Mouse (Mus musculus) induced T-regulatory cell, adult 2 months (primary cell): ENCODE measurements around the gene Mfap2.

Source experiments
- DNase-seq: peaks from one replicate; pipeline ENCODE4 v3.0.0-alpha.2; 2012; ENCODE audit warnings: low read depth

Mfap2 gene

DNA sequence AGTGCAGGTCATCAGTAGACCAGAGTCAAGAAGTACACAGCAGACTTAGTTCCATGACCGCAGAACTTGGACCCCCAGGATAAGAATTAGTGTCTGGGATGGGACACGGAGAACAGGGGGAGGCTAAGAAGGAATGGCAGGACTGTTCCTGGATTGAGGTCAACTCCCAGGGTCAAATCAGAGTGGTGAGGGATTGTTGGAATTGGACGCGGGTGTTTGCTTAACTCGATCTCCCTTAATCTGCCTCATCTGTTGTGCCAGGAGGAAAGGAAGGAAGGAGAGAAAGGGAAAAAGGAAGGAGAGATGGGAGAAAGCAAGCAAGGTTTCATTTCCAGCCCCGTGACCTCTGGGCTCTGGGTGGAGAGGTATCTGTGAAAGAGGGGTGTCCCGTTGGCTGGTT, at the start of gene Mfap2:
Mfap2 (plus strand) TSS at position 301 of the 400 bp plus-strand sequence.
- no peak for DNase-seq

GRCm38 (mm10) chr4:140960781-140961466, 49.3 kb upstream of the Mfap2 start, which contains the start of gene Sdhb:
Gene Sdhb (plus strand): TSS chr4:140961203.
- DNase-seq: peak; percentile 97

DNA sequence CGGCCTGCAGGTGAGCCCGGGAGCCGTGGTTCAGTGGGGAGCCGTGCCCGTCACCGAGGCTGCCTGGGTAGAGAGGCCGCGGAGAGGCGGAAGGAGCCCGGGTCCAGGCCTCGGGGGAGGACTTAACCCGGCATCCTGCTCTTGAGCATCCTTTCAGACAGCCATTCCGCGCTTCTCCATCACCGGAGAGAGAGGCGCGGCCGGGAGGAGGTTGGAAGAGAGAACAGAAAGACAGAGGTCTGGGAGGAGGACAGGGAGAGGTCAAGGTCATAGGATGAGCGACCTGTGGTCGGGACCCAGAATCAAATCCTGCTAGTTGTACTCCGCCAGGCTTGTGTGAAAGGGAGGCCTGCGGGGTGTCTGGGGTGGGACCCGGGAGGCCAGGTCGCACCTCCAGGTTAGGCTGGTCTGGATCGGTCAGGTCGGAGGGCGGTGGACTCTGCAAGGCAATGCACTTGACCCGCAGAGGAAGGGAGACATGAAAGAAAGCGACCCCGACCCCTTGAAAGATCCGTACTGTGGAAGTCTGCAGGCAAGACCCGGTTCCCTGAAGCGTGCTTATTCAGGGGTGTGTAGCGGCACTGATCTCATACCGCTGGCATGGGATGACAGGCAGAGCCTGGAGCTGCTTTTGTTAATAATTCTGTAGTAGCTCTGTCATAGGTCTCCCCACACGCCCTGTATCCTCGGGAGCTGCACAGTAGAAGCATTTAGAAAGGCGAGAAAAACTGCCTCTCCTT, 48.6 kb upstream of the Mfap2 start:
- no peak for DNase-seq

- DNase-seq: no peak
These were observed 47.9 kb upstream of the Mfap2 start for GRCm38 (mm10) chr4:140962207-140962909.

- peak; percentile 50 for DNase-seq
These were observed 47.3 kb upstream of the Mfap2 start for GRCm38 (mm10) chr4:140962950-140963349.

- peak; percentile 28 for DNase-seq
These were observed 46.1 kb upstream of the Mfap2 start for GRCm38 (mm10) chr4:140963941-140964597.

GRCm38 (mm10) chr4:140964620-140965019, 45.6 kb upstream of the Mfap2 start:
- DNase-seq: peak; percentile 91

GRCm38 (mm10) chr4:140967386-140968159, 42.6 kb upstream of the Mfap2 start:
- DNase-seq: no peak

DNA sequence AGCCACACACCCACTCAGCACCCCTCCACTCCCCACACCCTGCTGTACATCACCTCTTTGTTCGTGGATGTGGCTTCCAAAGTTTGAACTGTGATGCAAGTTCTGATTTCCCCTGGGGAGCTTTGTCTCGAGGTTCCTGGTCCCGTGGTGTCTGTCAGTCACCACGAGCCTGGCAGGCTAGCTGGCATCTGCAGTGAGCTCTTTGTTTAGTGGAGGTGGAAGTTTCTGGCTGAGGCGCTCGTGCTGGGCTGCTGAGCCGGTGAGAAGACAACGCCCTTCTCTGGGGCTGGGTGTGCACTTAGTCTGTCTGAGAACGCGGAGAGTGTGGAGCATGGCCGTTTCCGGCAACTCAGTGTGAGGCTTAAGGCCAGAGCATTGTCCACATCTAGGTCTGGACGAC, 38.5 kb upstream of the Mfap2 start:
- no peak for DNase-seq

GRCm38 (mm10) chr4:140974408-140974807, 35.8 kb upstream of the Mfap2 start:
- no peak for DNase-seq

GRCm38 (mm10) chr4:140975356-140975755, 34.9 kb upstream of the Mfap2 start:
- no peak for DNase-seq

- DNase-seq: no peak
These were observed 32.9 kb upstream of the Mfap2 start for GRCm38 (mm10) chr4:140977278-140977677.

DNA sequence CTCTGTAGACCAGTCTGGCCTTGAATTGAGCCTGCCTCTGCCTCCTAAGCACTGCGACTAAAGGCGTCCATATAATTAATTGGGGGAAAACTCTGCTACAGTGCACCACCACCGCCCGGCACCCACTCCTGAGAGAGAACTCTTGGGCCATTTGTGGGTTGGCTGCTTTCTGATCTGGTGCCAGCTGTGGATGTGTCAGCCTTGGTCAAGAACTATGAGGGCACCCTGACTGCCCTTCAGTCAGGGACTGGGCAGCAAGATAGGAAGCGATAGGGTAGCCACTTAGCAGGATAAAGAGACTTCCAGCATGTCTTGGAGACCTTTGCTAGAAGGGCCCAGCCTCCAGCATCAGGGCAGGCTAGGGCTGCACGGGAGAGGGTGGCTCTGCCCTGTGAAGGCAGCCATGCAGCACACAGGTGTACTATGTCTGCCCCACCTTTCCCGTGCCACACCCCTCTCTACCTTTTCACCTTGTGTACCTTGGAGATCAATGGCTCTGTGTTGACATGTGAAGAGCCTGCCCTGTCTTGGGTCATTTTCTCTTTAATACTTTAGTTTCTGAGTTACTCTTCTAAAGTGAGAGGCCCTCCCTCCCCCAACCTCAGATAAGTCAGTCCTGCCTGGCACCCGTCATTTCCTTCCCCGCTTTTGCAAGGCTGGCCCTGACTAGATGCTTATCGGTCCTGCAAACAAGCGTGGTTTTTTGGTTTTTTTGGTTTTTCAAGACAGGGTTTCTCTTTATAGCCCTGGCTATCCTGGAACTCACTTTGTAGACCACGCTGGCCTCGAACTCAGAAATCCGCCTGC, 32.1 kb upstream of the Mfap2 start:
- DNase-seq: peak; percentile 56

GRCm38 (mm10) chr4:140981605-140982004, 28.6 kb upstream of the Mfap2 start:
- DNase-seq: no peak

DNA sequence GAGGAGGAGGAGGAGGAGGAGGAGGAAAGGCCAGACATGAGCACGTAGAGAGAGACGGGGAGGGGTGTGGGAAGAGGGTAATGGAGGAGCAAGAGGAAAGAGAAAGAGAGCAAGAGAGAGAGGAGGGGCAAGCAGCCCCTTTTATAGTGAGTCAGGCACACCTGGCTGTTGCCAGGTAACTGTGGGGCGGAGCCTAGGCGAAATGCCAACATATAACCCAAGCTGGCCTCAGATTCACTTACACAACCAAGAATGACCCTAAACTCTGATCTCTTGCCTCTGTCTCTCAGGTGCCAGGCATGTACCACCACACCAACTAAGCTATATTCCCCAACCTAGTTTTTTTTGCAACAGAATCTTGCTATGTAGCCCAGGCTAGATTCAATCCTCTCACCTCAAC, 27.4 kb upstream of the Mfap2 start:
- DNase-seq: peak; percentile 27

DNA sequence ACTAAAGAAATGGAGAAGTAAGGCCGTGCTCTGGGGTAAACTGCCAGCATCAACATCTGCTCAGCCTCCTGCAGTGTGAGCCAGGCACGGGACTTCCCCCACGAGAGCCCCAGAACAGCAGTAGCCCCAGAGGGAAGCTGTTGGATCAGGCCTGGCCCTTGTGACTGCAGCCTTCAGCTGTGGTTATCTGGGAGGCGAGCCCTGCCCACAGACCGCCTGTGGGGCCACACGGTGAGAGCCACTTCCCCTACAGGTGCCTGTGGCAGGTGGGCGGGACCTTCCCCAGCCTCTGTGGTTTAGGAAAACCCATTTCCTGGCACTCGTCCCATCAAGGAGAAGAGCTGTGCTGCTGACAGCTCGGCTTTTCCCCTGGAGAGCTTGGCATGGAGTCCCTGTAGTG, 26.8 kb upstream of the Mfap2 start:
- DNase-seq: peak; percentile 80

- DNase-seq: peak; percentile 29
These were observed 25.7 kb upstream of the Mfap2 start for GRCm38 (mm10) chr4:140984544-140984943.

- no peak for DNase-seq
These were observed 24.1 kb upstream of the Mfap2 start for GRCm38 (mm10) chr4:140986024-140986710.

DNA sequence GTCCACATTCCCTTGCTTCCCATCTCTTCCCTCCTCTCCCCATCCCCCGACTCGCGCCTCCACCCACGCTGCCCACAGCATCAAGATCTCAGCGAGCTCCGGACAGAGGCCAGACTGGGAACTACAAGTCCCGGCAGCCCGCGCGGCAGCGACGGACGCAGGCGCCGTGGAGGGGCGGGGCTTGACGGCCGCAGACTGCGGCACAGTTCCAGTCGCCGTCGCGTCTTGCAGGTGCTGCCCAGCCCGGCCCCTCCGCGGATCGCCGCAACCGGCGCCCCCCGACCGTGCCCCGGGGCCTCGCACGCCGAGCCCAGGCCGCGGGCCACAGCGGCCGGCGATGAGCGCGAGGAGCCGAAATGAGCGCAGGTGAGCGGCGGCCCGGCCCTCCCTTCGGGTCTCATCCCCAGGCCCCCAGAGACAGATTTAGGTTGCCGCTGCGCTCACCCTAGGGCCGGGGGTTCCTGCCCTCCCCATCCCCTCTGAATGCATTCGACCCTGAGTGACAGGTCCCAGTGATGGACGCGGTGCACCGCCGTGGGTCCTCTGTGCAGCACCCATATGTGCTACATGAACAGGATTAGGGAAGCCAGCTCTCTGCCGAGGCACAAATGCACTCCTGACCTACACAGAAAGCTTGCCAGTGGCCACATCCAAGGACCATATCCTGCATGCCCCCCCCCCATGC, 23.4 kb upstream of the Mfap2 start, which contains the start of gene Atp13a2:
Atp13a2 (plus strand) TSS at position 163 of the 685 bp plus-strand sequence.
- DNase-seq: peak; percentile 90
